Comparison of ENCODE assay signal across 8 mouse cellular contexts in genomic region chr11:77981609-77982440, GRCm38 (mm10). TPM values are rescaled to one million over a fixed set of nuclear protein-coding genes. Genes with fewer than 3 reads are reported as not detected.
DNase-seq lines count a peak whose midpoint lies in the region; ATAC-seq lines count a peak whose summit lies in the region.

No protein-coding gene starts in this region.

- no peaks in the 10 kb centered on the region for H3K9me3 ChIP-seq in heart, embryonic 13.5 days
- H3K9me3 ChIP-seq in liver, embryonic 12.5 days (replicated peaks): no peaks in the 10 kb centered on the region
- H3K9me3 ChIP-seq in stomach, embryonic 15.5 days: no peaks in the 10 kb centered on the region

- peak overlapping the region; percentile 75 for H3K9ac ChIP-seq in heart, embryonic 13.5 days
- H3K9ac ChIP-seq in liver, embryonic 12.5 days: peak overlapping the region; percentile 57
- H3K9ac ChIP-seq in stomach, embryonic 15.5 days: no peak overlapping the region

- H3K4me3 ChIP-seq in brown adipose tissue, adult 24 weeks (ENCODE audit: insufficient read depth, low read depth, low read length): peak overlapping the region; percentile 67
- peak overlapping the region; percentile 86 for H3K4me3 ChIP-seq in heart, embryonic 13.5 days
- H3K4me3 ChIP-seq in liver, embryonic 12.5 days: peak overlapping the region; percentile 100
- peak overlapping the region; percentile 94 for H3K4me3 ChIP-seq in stomach, embryonic 15.5 days (replicated peaks)

- peak; percentile 86 for ATAC-seq in CD4-positive, CD25-positive, alpha-beta regulatory T cell, adult 4 months
- peak; percentile 71 for ATAC-seq in heart, embryonic 13.5 days (ENCODE audit: extremely low read depth, insufficient number of reproducible peaks, low FRiP score, low TSS enrichment)
- peak; percentile 86 for ATAC-seq in liver, embryonic 12.5 days
- peak; percentile 87 for ATAC-seq in stomach, embryonic 15.5 days (ENCODE audit: insufficient read depth, low FRiP score, low read depth)

- WGBS in heart, embryonic 13.5 days: under 1% methylated on average over 29 of the region's 29 CpGs
- WGBS in liver, embryonic 12.5 days (ENCODE audit: insufficient replicate concordance): under 1% methylated on average over 29 of the region's 29 CpGs
- under 1% methylated on average over 29 of the region's 29 CpGs for WGBS in stomach, embryonic 15.5 days

- H3K27ac ChIP-seq in brown adipose tissue, adult 24 weeks (replicated peaks; ENCODE audit: low read depth, low read length): peak overlapping the region; percentile 97
- H3K27ac ChIP-seq in heart, embryonic 13.5 days (replicated peaks): peak overlapping the region; percentile 96
- peak overlapping the region; percentile 93 for H3K27ac ChIP-seq in liver, embryonic 12.5 days
- peak overlapping the region; percentile 98 for H3K27ac ChIP-seq in stomach, embryonic 15.5 days

- H3K4me2 ChIP-seq in heart, embryonic 13.5 days: peak overlapping the region; percentile 70
- H3K4me2 ChIP-seq in liver, embryonic 12.5 days: peak overlapping the region; percentile 85
- H3K4me2 ChIP-seq in stomach, embryonic 15.5 days: peak overlapping the region; percentile 59

- no peaks in the 10 kb centered on the region; the same call in 1 of the 2 replicates for H3K4me1 ChIP-seq in brown adipose tissue, adult 24 weeks (ENCODE audit: control insufficient read depth, insufficient read depth, insufficient read length, low read length)
- H3K4me1 ChIP-seq in heart, embryonic 13.5 days: peaks cover 20% of the 10 kb centered on the region
- peaks cover 34% of the 10 kb centered on the region for H3K4me1 ChIP-seq in liver, embryonic 12.5 days
- peaks cover 13% of the 10 kb centered on the region for H3K4me1 ChIP-seq in stomach, embryonic 15.5 days

- peaks cover 12% of the 10 kb centered on the region for H3K36me3 ChIP-seq in heart, embryonic 13.5 days
- peaks cover 17% of the 10 kb centered on the region for H3K36me3 ChIP-seq in liver, embryonic 12.5 days
- H3K36me3 ChIP-seq in stomach, embryonic 15.5 days: no peaks in the 10 kb centered on the region

- peaks cover 23% of the 10 kb centered on the region for H3K27me3 ChIP-seq in heart, embryonic 13.5 days (replicated peaks)
- peaks cover 25% of the 10 kb centered on the region for H3K27me3 ChIP-seq in liver, embryonic 12.5 days (replicated peaks)
- no peaks in the 10 kb centered on the region for H3K27me3 ChIP-seq in stomach, embryonic 15.5 days (replicated peaks)

- peak; percentile 100 for DNase-seq in fat pad, adult 2 months (ENCODE audit: extremely low read depth, low read depth, low spot score)
- DNase-seq in kidney, postnatal 10 days: peak; percentile 96
- peak; percentile 94 to 96 for DNase-seq in natural killer cell, adult 2 months (ENCODE audit: low spot score in 2 of 2)

RNA-seq across cellular contexts. Expression of gene Phf12, which starts 0.7 kb away (rescaled TPM):
- 10 to 100 TPM; 28.5 to 31.9 TPM for polyA plus RNA-seq in CD4-positive, CD25-positive, alpha-beta regulatory T cell, adult 4 months (2017; shearing (Covaris generic))
- polyA plus RNA-seq in brown adipose tissue, adult 24 weeks (2012; ENCODE audit: insufficient read depth, insufficient read length, missing spikeins): 9.6 and 13.3 TPM in 2 replicates
- polyA plus RNA-seq in heart, embryonic 13.5 days (2015; fragmentation: Nextera tagmentation; extraction: Ambion mirVana): 8.6 and 9.9 TPM in 2 replicates
- 13.6 and 13.8 TPM in 2 replicates for polyA plus RNA-seq in liver, embryonic 12.5 days (2016; fragmentation: Nextera tagmentation; extraction: Ambion mirVana)
- polyA plus RNA-seq in stomach, embryonic 15.5 days (2015; fragmentation: Nextera tagmentation; extraction: Ambion mirVana): 13.4 and 18.0 TPM in 2 replicates

RNA-seq across cellular contexts. Expression of gene Dhrs13, which starts 50.3 kb away (rescaled TPM):
- 1 to 10 TPM; 1.0 to 2.5 TPM for polyA plus RNA-seq in CD4-positive, CD25-positive, alpha-beta regulatory T cell, adult 4 months (2017; shearing (Covaris generic))
- 3.0 and 3.4 TPM in 2 replicates for polyA plus RNA-seq in brown adipose tissue, adult 24 weeks (2012; ENCODE audit: insufficient read depth, insufficient read length, missing spikeins)
- 13.2 and 14.1 TPM in 2 replicates for polyA plus RNA-seq in heart, embryonic 13.5 days (2015; fragmentation: Nextera tagmentation; extraction: Ambion mirVana)
- 25.4 and 26.4 TPM in 2 replicates for polyA plus RNA-seq in liver, embryonic 12.5 days (2016; fragmentation: Nextera tagmentation; extraction: Ambion mirVana)
- 17.3 and 19.4 TPM in 2 replicates for polyA plus RNA-seq in stomach, embryonic 15.5 days (2015; fragmentation: Nextera tagmentation; extraction: Ambion mirVana)

RNA-seq across cellular contexts. Expression of gene Sez6, which starts 51.2 kb away (rescaled TPM):
- not detected for polyA plus RNA-seq in CD4-positive, CD25-positive, alpha-beta regulatory T cell, adult 4 months (2017; shearing (Covaris generic))
- 0.44 TPM in 1 of 2 replicates, not detected in the other for polyA plus RNA-seq in brown adipose tissue, adult 24 weeks (2012; ENCODE audit: insufficient read depth, insufficient read length, missing spikeins)
- 0.09 and 0.20 TPM in 2 replicates for polyA plus RNA-seq in heart, embryonic 13.5 days (2015; fragmentation: Nextera tagmentation; extraction: Ambion mirVana)
- 0.05 TPM in 1 of 2 replicates, not detected in the other for polyA plus RNA-seq in liver, embryonic 12.5 days (2016; fragmentation: Nextera tagmentation; extraction: Ambion mirVana)
- polyA plus RNA-seq in stomach, embryonic 15.5 days (2015; fragmentation: Nextera tagmentation; extraction: Ambion mirVana): 1.7 and 1.8 TPM in 2 replicates

RNA-seq across cellular contexts. Expression of gene Flot2, which starts 55.9 kb away (rescaled TPM):
- polyA plus RNA-seq in CD4-positive, CD25-positive, alpha-beta regulatory T cell, adult 4 months (2017; shearing (Covaris generic)): 10 to 100 TPM; 20.2 to 26.1 TPM
- 74.4 and 110 TPM in 2 replicates for polyA plus RNA-seq in brown adipose tissue, adult 24 weeks (2012; ENCODE audit: insufficient read depth, insufficient read length, missing spikeins)
- 71.8 and 83.9 TPM in 2 replicates for polyA plus RNA-seq in heart, embryonic 13.5 days (2015; fragmentation: Nextera tagmentation; extraction: Ambion mirVana)
- 31.7 and 32.0 TPM in 2 replicates for polyA plus RNA-seq in liver, embryonic 12.5 days (2016; fragmentation: Nextera tagmentation; extraction: Ambion mirVana)
- 54.1 and 60.5 TPM in 2 replicates for polyA plus RNA-seq in stomach, embryonic 15.5 days (2015; fragmentation: Nextera tagmentation; extraction: Ambion mirVana)

Comparison
In these comparisons a context has a peak if more than half of its experiments do, and no peak if none do; other contexts are left out.
1. Peak in every context shown above with its lines: DNase-seq, ATAC-seq, H3K4me3 ChIP-seq and H3K27ac ChIP-seq.